Mouse (Mus musculus) heart, embryonic 11.5 days (tissue): Measurements from ENCODE around the gene Gm20388. TPM values are rescaled to one million over a fixed set of nuclear protein-coding genes. Genes with fewer than 3 reads are reported as not detected.

Experiments used
- ATAC-seq: fragments of 200-750 bp; cut with Nextera tagmentation; replicated peaks from 2 replicates; pipeline ENCODE4 v1.8.0; 2017; ENCODE audit warnings: moderate library complexity; ENCODE audit not compliant: insufficient number of reproducible peaks, low FRiP score, low TSS enrichment
- H3K27ac ChIP-seq: fragments of 300-500 bp; sonication (generic); 2 replicates; pipeline ENCODE4 v1.5.1; 2014; ENCODE audit warnings: mild to moderate bottlenecking, low read depth, low read length
- H3K27me3 ChIP-seq: fragments of 300-500 bp; sonication (generic); 2 replicates; pipeline ENCODE4 v1.6.1; 2014; ENCODE audit warnings: mild to moderate bottlenecking, low read length, mixed read lengths; ENCODE audit not compliant: control insufficient read depth, insufficient read depth
- H3K36me3 ChIP-seq: fragments of 300-500 bp; sonication (generic); 2 replicates; pipeline ENCODE4 v1.6.1; 2014; ENCODE audit warnings: mild to moderate bottlenecking, low read length, moderate library complexity, mixed read lengths; ENCODE audit not compliant: control insufficient read depth, insufficient read depth
- H3K4me1 ChIP-seq: fragments of 300-500 bp; sonication (generic); 2 replicates; pipeline ENCODE4 v1.6.1; 2014; ENCODE audit warnings: low read length; ENCODE audit not compliant: control insufficient read depth, insufficient read depth
- H3K4me2 ChIP-seq: fragments of 300-500 bp; sonication (generic); 2 replicates; pipeline ENCODE4 v1.6.1; 2014; ENCODE audit warnings: mild to moderate bottlenecking, moderate library complexity
- H3K4me3 ChIP-seq: fragments of 300-500 bp; sonication (generic); 2 replicates; pipeline ENCODE4 v1.5.1; 2014; ENCODE audit warnings: low read depth, low read length
- H3K9ac ChIP-seq: fragments of 300-500 bp; sonication (generic); 2 replicates; pipeline ENCODE4 v1.6.1; 2014; ENCODE audit warnings: mild to moderate bottlenecking, low read depth, low read length, moderate library complexity
- H3K9me3 ChIP-seq: fragments of 300-500 bp; sonication (generic); replicated peaks from 2 replicates; pipeline ENCODE4 v1.6.1; 2016; ENCODE audit warnings: low read length; ENCODE audit not compliant: control insufficient read depth
- WGBS: fragments of 180-500 bp; shearing (Covaris S2); extraction: QIAGEN DNeasy Blood & Tissue Kit; methylation state at CpG from one replicate; pipeline ENCODE4 v1.1.7; 2014; ENCODE audit not compliant: insufficient replicate concordance; 5-methylcytosine and 5-hydroxymethylcytosine counted together
- polyA plus RNA-seq: library from polyadenylated mRNA; unstranded; fragments of >200 nt; fragmentation: Nextera tagmentation; extraction: Ambion mirVana; gene quantifications from 2 replicates; pipeline ENCODE4 v1.2.1, GENCODE M21; 2014

The Gm20388 gene
- polyA plus RNA-seq, 1 experiment from 2014 or later: 6.4 TPM

GRCm38 (mm10) chr8:120887254-120887653 is 976.6 kb downstream of the Gm20388 start:
- H3K36me3 ChIP-seq: no peaks in the 10 kb centered on the region
- no peak overlapping the region for H3K27ac ChIP-seq
- WGBS: 6% methylated on average over 10 of the region's 10 CpGs
- no peak overlapping the region for H3K9ac ChIP-seq
- H3K27me3 ChIP-seq: peaks cover 89% of the 10 kb centered on the region
- ATAC-seq: no peak
- H3K4me1 ChIP-seq: 0 out of 2 replicates have a peak, but pooled peaks cover 3% of the 10 kb centered on the region
- no peaks in the 10 kb centered on the region for H3K9me3 ChIP-seq
- no peak overlapping the region for H3K4me3 ChIP-seq
- no peak overlapping the region for H3K4me2 ChIP-seq

- no peaks in the 10 kb centered on the region for H3K36me3 ChIP-seq
- ATAC-seq: no peak
- 0 out of 2 replicates have a peak, but pooled peaks cover 3% of the 10 kb centered on the region for H3K4me1 ChIP-seq
- no peak overlapping the region for H3K9ac ChIP-seq
- no peak overlapping the region for H3K4me3 ChIP-seq
- 10% methylated on average over 5 of the region's 5 CpGs for WGBS
- no peak overlapping the region for H3K27ac ChIP-seq
- peaks cover 89% of the 10 kb centered on the region for H3K27me3 ChIP-seq
- no peaks in the 10 kb centered on the region for H3K9me3 ChIP-seq
- H3K4me2 ChIP-seq: no peak overlapping the region
These were observed 977.4 kb downstream of the Gm20388 start for GRCm38 (mm10) chr8:120888005-120888404.

GRCm38 (mm10) chr8:120889189-120889588 is 978.5 kb downstream of the Gm20388 start:
- no peaks in the 10 kb centered on the region for H3K9me3 ChIP-seq
- no peak overlapping the region for H3K9ac ChIP-seq
- H3K4me3 ChIP-seq: no peak overlapping the region
- no peak overlapping the region for H3K4me2 ChIP-seq
- ATAC-seq: no peak
- no peaks in the 10 kb centered on the region for H3K4me1 ChIP-seq
- no peak overlapping the region for H3K27ac ChIP-seq
- H3K36me3 ChIP-seq: no peaks in the 10 kb centered on the region
- WGBS: 83% methylated on average over 4 of the region's 4 CpGs
- peaks cover 90% of the 10 kb centered on the region for H3K27me3 ChIP-seq

GRCm38 (mm10) chr8:120890068-120890467 is 979.4 kb downstream of the Gm20388 start:
- H3K36me3 ChIP-seq: no peaks in the 10 kb centered on the region
- H3K4me3 ChIP-seq: 0 out of 2 replicates have a peak overlapping the region, but pooled peaks have one; percentile 10
- H3K9ac ChIP-seq: no peak overlapping the region
- WGBS: 3% methylated on average over 11 of the region's 11 CpGs
- H3K4me2 ChIP-seq: peak overlapping the region; percentile 24; the same call in 1 of the 2 replicates
- no peak overlapping the region for H3K27ac ChIP-seq
- H3K4me1 ChIP-seq: peaks cover 3% of the 10 kb centered on the region
- no peaks in the 10 kb centered on the region for H3K9me3 ChIP-seq
- ATAC-seq: no peak
- peaks cover 91% of the 10 kb centered on the region for H3K27me3 ChIP-seq

- H3K4me1 ChIP-seq: peaks cover 24% of the 10 kb centered on the region
- no peak overlapping the region for H3K4me2 ChIP-seq
- H3K27ac ChIP-seq: no peak overlapping the region
- no peak for ATAC-seq
- peaks cover 76% of the 10 kb centered on the region for H3K27me3 ChIP-seq
- H3K4me3 ChIP-seq: no peak overlapping the region
- WGBS: under 1% methylated on average over 4 of the region's 4 CpGs
- no peaks in the 10 kb centered on the region for H3K36me3 ChIP-seq
- no peaks in the 10 kb centered on the region for H3K9me3 ChIP-seq
- no peak overlapping the region for H3K9ac ChIP-seq
These were observed 984.4 kb downstream of the Gm20388 start for GRCm38 (mm10) chr8:120895009-120895408.

GRCm38 (mm10) chr8:120895600-120895999 is 985.0 kb downstream of the Gm20388 start:
- ATAC-seq: no peak
- Histone ChIP-seq H3K4me1 (peaks cover 24% of the 10 kb centered on the region), H3K9ac (peak overlapping the region; percentile 28; the same call in 1 of the 2 replicates), H3K36me3 (no peaks in the 10 kb centered on the region), H3K9me3 (no peaks in the 10 kb centered on the region), H3K4me3 (peak overlapping the region; percentile 10), H3K27ac (no peak overlapping the region), H3K4me2 (peak overlapping the region; percentile 51), H3K27me3 (peaks cover 71% of the 10 kb centered on the region)
- WGBS: 1% methylated on average over 13 of the region's 13 CpGs

- ATAC-seq: no peak
- Histone ChIP-seq H3K27ac (no peak overlapping the region), H3K4me3 (no peak overlapping the region), H3K36me3 (no peaks in the 10 kb centered on the region), H3K9me3 (no peaks in the 10 kb centered on the region), H3K4me2 (peak overlapping the region; percentile 51), H3K27me3 (peaks cover 67% of the 10 kb centered on the region), H3K4me1 (peaks cover 24% of the 10 kb centered on the region), H3K9ac (no peak overlapping the region)
- 27% methylated on average over 13 of the region's 13 CpGs for WGBS
These were observed 985.6 kb downstream of the Gm20388 start for GRCm38 (mm10) chr8:120896203-120896602.

- H3K4me1 ChIP-seq: peaks cover 31% of the 10 kb centered on the region
- no peak overlapping the region for H3K4me3 ChIP-seq
- no peak overlapping the region for H3K27ac ChIP-seq
- ATAC-seq: no peak
- 53% methylated on average over 4 of the region's 4 CpGs for WGBS
- H3K4me2 ChIP-seq: no peak overlapping the region
- H3K9me3 ChIP-seq: no peaks in the 10 kb centered on the region
- H3K9ac ChIP-seq: no peak overlapping the region
- H3K27me3 ChIP-seq: peaks cover 59% of the 10 kb centered on the region
- no peaks in the 10 kb centered on the region for H3K36me3 ChIP-seq
These were observed 987.4 kb downstream of the Gm20388 start for GRCm38 (mm10) chr8:120898008-120898407.

- Histone ChIP-seq H3K27ac (no peak overlapping the region), H3K4me3 (no peak overlapping the region), H3K27me3 (peaks cover 55% of the 10 kb centered on the region), H3K4me1 (peaks cover 34% of the 10 kb centered on the region), H3K9ac (no peak overlapping the region), H3K9me3 (no peaks in the 10 kb centered on the region), H3K36me3 (no peaks in the 10 kb centered on the region), H3K4me2 (no peak overlapping the region)
- 26% methylated on average over 17 of the region's 17 CpGs for WGBS
- no peak for ATAC-seq
These were observed 988.3 kb downstream of the Gm20388 start for GRCm38 (mm10) chr8:120898828-120899407.
